Mouse (Mus musculus) midbrain, embryonic 11.5 days (tissue): ENCODE data around the gene Lemd1. TPM values are rescaled to one million over a fixed set of nuclear protein-coding genes. Genes with fewer than 3 reads are reported as not detected.

Source experiments
- ATAC-seq: fragments of 200-750 bp; cut with Nextera tagmentation; 2 replicates; pipeline ENCODE4 v1.8.0; 2017; ENCODE audit warnings: moderate TSS enrichment, moderate library complexity; ENCODE audit not compliant: low FRiP score
- DNase-seq: peaks from one replicate; pipeline ENCODE4 v3.0.0; 2015; ENCODE audit warnings: low spot score; ENCODE audit errors: missing footprints
- H3K27ac ChIP-seq: fragments of 300-500 bp; sonication (generic); 2 replicates; pipeline ENCODE4 v1.5.1; 2014; ENCODE audit warnings: low read depth, low read length
- H3K27me3 ChIP-seq: fragments of 300-500 bp; sonication (generic); 2 replicates; pipeline ENCODE4 v1.6.1; 2014; ENCODE audit warnings: mild to moderate bottlenecking, low read length, moderate library complexity, mixed read lengths; ENCODE audit not compliant: control insufficient read depth, insufficient read depth
- H3K36me3 ChIP-seq: fragments of 300-500 bp; sonication (generic); 2 replicates; pipeline ENCODE4 v1.6.1; 2014; ENCODE audit warnings: mild to moderate bottlenecking, low read length, moderate library complexity, mixed read lengths; ENCODE audit not compliant: control insufficient read depth, insufficient read depth
- H3K4me1 ChIP-seq: fragments of 300-500 bp; sonication (generic); 2 replicates; pipeline ENCODE4 v1.6.1; 2014; ENCODE audit warnings: low read length; ENCODE audit not compliant: control insufficient read depth, insufficient read depth
- H3K4me2 ChIP-seq: fragments of 300-500 bp; sonication (generic); 2 replicates; pipeline ENCODE4 v1.6.1; 2014; ENCODE audit warnings: mild to moderate bottlenecking, moderate library complexity
- H3K4me3 ChIP-seq: fragments of 300-500 bp; sonication (generic); 2 replicates; pipeline ENCODE4 v1.5.1; 2014; ENCODE audit warnings: low read depth, low read length
- H3K9ac ChIP-seq: fragments of 300-500 bp; sonication (generic); 2 replicates; pipeline ENCODE4 v1.6.1; 2014; ENCODE audit warnings: low read length
- H3K9me3 ChIP-seq: fragments of 300-500 bp; sonication (generic); 2 replicates; pipeline ENCODE4 v1.6.1; 2016; ENCODE audit warnings: low read length; ENCODE audit not compliant: control insufficient read depth
- WGBS: fragments of 180-500 bp; shearing (Covaris S2); extraction: QIAGEN DNeasy Blood & Tissue Kit; methylation state at CpG from one replicate; pipeline ENCODE4 v1.1.7; 2014; 5-methylcytosine and 5-hydroxymethylcytosine counted together
- polyA plus RNA-seq: library from polyadenylated mRNA; unstranded; fragments of >200 nt; fragmentation: Nextera tagmentation; extraction: Ambion mirVana; gene quantifications from 2 replicates; pipeline ENCODE4 v1.2.1, GENCODE M21; 2014

Lemd1 gene
- polyA plus RNA-seq, 1 experiment from 2014 or later: 12.9 TPM

DNA sequence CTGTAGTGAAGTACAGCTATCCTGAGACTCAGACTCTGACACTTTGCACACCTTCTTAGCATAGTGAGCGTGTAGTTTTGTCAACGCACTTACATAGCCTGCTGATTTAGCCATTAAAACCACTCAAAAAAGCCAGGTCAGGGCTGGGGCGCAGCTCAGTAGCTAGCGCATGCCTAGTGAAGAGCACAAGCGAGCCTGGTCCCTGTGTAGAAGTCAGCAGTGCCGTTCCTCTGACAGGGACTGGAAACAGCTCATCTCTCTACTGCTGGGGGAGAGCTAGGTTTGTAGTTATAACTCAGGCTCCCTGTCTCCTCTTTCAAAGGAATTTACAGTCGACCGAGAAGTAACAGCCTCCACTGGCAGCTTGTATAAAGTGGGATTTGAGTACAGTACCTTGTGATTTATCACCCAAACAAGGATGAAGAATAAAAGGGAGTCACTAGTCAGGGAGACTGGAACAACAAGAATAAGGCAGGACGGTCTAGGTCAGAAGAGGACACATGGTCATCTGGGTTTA, 43.6 kb downstream of the Lemd1 start:
- Histone ChIP-seq H3K4me3 (no peak overlapping the region), H3K9ac (no peak overlapping the region), H3K4me2 (no peak overlapping the region), H3K36me3 (no peaks in the 10 kb centered on the region), H3K4me1 (peaks cover 2% of the 10 kb centered on the region; the same call in 1 of the 2 replicates), H3K9me3 (no peaks in the 10 kb centered on the region), H3K27ac (no peak overlapping the region), H3K27me3 (no peaks in the 10 kb centered on the region; the same call in 1 of the 2 replicates)
- 77% methylated on average over 9 of the region's 9 CpGs for WGBS
- ATAC-seq (no peak), DNase-seq (no peak)

DNA sequence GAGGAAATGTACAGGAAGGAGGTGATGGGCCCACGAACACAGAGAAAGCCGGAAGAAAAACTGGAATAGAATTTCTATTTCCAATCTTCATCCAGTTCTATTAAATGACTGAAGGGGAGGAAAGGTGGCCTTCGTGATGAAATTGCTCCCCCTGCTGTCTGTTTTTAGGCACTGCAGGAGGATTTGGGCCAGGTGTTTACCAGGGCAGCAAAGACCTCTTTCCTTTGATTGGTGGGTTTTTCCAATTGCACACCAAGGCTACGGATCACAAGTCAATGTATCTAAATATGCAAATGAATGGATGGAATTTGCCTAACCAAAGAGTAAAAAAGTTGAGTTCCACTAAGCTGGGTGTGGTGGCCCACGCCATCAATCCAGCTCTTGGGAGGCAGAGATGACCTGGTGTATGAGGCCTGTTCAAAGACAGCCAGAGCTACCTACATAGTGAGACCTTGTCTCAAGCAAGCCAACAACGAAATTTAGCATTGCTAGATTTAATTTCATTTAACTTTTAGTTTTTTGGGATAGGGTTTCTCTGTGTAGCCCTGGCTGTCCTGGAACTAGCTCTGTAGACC, 46.4 kb downstream of the Lemd1 start:
- DNase-seq (peak; percentile 97), ATAC-seq (0 out of 2 replicates have a peak, but pooled peaks have one; percentile 38)
- H3K4me3 ChIP-seq: no peak overlapping the region
- H3K4me2 ChIP-seq: no peak overlapping the region
- no peaks in the 10 kb centered on the region for H3K27me3 ChIP-seq
- H3K9ac ChIP-seq: no peak overlapping the region
- H3K9me3 ChIP-seq: no peaks in the 10 kb centered on the region
- no peaks in the 10 kb centered on the region for H3K4me1 ChIP-seq
- 26% methylated on average over 6 of the region's 6 CpGs for WGBS
- H3K27ac ChIP-seq: no peak overlapping the region
- H3K36me3 ChIP-seq: no peaks in the 10 kb centered on the region

DNA sequence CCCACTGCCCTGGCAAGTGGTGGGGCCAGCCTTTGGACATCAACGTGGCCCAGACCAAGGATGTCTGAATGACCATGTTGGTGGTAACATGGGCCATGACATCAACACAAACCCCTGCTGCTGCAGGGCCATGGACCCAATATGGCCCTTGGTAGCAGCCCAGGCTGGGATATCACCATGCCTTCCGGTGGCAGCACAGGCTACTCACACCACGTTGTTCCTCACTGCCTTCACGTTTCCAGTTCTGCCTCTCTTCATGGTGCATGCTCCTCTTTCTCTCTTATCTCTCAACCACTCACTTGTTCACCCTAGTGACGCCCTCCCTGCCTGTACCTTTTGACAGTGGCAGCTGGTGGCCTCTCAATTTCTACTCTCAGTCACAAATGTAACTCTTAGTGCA, 53.8 kb downstream of the Lemd1 start:
- no peaks in the 10 kb centered on the region for H3K9me3 ChIP-seq
- no peaks in the 10 kb centered on the region for H3K27me3 ChIP-seq
- H3K4me1 ChIP-seq: no peaks in the 10 kb centered on the region
- H3K36me3 ChIP-seq: no peaks in the 10 kb centered on the region
- H3K9ac ChIP-seq: no peak overlapping the region
- no peak overlapping the region for H3K4me3 ChIP-seq
- no peak overlapping the region for H3K27ac ChIP-seq
- DNase-seq (no peak), ATAC-seq (no peak)
- H3K4me2 ChIP-seq: no peak overlapping the region
- 88% methylated on average over 5 of the region's 5 CpGs for WGBS

DNA sequence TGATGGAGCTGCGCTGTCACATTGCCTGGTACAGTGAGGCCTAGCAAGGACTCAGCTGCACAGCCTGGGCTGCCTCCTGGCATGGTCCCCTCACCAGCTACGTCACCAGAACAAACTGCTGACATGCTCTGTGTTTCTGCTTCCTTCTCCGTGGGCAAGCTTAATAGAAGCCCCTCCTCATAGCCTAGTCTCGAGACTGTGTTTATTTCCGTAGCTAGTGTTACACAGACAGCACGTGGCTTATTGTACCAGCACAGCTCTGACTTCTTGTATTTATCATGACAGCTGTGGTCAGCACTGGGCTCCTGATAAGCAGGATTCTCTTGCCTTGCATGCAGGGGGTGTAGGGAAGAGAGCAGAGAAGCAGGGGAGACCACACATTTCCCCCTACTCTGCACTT, 54.9 kb downstream of the Lemd1 start:
- Histone ChIP-seq H3K4me1 (no peaks in the 10 kb centered on the region), H3K27ac (no peak overlapping the region), H3K27me3 (no peaks in the 10 kb centered on the region), H3K9ac (no peak overlapping the region), H3K4me2 (no peak overlapping the region), H3K9me3 (no peaks in the 10 kb centered on the region), H3K4me3 (no peak overlapping the region), H3K36me3 (no peaks in the 10 kb centered on the region)
- no peak for DNase-seq
- ATAC-seq: no peak
- 82% methylated on average over 6 of the region's 6 CpGs for WGBS

DNA sequence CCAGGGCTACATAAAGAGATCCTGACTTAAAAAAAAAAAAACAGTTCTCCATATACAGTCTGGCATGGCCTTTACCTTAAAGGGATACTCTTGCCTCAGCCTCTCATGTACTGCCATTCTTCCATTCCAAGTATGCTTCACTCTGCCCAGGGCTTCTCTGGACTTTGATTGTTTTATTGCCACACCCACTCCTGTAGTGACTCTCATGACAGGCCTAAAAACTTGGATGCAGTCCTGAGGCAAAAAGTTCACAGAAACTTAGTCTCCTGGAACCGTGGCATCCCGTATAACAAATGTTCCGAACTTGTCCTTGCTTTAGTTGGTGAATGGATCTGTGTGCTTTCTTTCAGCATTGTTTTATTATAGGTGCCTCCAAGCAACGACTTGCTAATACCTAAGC, 55.4 kb downstream of the Lemd1 start:
- H3K36me3 ChIP-seq: no peaks in the 10 kb centered on the region
- DNase-seq (no peak), ATAC-seq (no peak)
- H3K27ac ChIP-seq: no peak overlapping the region
- no peaks in the 10 kb centered on the region for H3K9me3 ChIP-seq
- no peak overlapping the region for H3K4me2 ChIP-seq
- H3K4me1 ChIP-seq: no peaks in the 10 kb centered on the region
- no peaks in the 10 kb centered on the region for H3K27me3 ChIP-seq
- WGBS: 91% methylated on average over 4 of the region's 4 CpGs
- no peak overlapping the region for H3K4me3 ChIP-seq
- H3K9ac ChIP-seq: no peak overlapping the region

DNA sequence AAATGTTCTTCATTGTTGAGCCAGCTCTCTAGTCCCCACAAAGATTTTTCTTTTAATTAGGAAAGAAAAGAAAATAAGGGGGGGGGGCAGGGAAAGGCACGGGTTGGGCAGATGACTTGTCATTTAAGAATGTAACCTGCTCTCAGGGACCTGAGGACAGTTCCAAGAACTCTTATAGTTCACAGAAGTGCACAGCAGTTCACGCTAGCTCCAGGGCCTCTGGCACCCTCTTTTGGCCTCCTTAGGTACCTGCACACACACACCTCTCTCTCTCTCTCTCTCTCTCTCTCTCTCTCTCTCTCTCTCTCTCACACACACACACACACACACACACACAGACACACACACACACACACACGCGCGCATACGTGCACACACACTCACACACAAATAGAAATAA, 63.2 kb downstream of the Lemd1 start:
- 85% methylated on average over 6 of the region's 6 CpGs for WGBS
- Histone ChIP-seq H3K27ac (no peak overlapping the region), H3K9ac (no peak overlapping the region), H3K27me3 (no peaks in the 10 kb centered on the region), H3K9me3 (no peaks in the 10 kb centered on the region), H3K4me1 (no peaks in the 10 kb centered on the region), H3K4me3 (no peak overlapping the region), H3K36me3 (no peaks in the 10 kb centered on the region), H3K4me2 (no peak overlapping the region)
- DNase-seq (no peak), ATAC-seq (no peak)

DNA sequence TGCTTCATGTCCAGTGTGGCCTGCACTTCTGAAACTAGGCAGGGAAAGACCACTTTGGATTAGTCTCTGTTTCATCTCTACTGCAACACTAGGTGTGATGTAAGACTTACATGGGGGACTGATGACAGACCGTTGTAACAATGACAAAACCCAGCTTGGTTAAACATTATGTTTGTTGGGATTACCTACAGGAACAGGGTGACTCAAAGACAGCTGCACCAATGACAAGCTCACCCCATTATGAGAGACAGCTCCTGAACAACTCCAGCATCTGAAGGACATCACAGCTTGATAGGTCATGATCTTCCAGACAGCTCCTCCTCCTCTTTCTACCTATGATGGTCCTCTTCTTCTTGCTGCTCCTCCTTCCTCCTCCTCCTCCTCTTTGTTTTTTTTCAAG, 69.1 kb downstream of the Lemd1 start:
- Histone ChIP-seq H3K4me2 (no peak overlapping the region), H3K36me3 (no peaks in the 10 kb centered on the region), H3K9ac (no peak overlapping the region), H3K9me3 (no peaks in the 10 kb centered on the region), H3K27me3 (no peaks in the 10 kb centered on the region), H3K4me3 (no peak overlapping the region), H3K27ac (no peak overlapping the region), H3K4me1 (peaks cover 4% of the 10 kb centered on the region; the same call in 1 of the 2 replicates)
- ATAC-seq (no peak), DNase-seq (no peak)
- 84% methylated on average over 1 of the region's 1 CpGs for WGBS

DNA sequence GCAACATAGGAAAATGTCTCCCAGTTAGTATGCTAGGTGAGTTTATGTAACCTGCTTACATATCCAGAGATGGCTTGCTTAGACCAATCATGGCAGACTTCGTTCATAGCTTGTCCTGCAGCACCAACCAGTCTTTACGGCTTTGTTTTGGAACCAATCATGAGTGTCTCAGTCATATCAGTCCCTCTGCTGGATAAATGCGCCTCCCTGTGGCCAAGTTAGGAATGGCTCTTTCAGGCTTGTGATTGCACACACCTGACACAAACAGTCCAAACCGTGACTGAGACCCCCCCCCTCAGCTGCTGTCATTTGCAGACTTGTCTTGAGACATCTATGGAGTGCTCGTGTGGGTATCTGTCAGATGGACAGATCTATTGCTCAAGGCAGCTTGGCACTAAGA, 69.8 kb downstream of the Lemd1 start:
- ATAC-seq (no peak), DNase-seq (no peak)
- Histone ChIP-seq H3K4me3 (no peak overlapping the region), H3K9me3 (no peaks in the 10 kb centered on the region), H3K36me3 (no peaks in the 10 kb centered on the region), H3K9ac (no peak overlapping the region), H3K27me3 (no peaks in the 10 kb centered on the region), H3K4me2 (no peak overlapping the region), H3K4me1 (peaks cover 4% of the 10 kb centered on the region; the same call in 1 of the 2 replicates), H3K27ac (no peak overlapping the region)
- 69% methylated on average over 5 of the region's 5 CpGs for WGBS

DNA sequence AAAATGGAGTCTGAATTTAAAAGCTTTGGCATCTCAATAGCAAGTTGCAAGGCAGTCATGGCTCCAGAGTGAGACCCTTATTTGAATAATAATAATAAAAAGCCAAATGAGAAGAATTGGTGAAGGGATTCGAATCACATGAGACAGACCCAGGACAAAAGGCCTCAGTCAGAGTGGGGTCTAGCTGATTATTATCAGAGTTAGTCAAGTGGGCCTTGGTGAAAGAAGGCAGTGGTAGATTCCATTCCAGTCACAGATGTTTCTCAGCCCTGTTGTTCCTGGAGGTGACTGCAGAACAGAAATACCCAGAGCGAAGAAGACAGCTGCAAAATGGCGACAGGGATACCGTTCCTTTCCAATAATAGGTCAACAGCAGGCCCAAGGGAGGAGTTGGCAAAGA, 72.4 kb downstream of the Lemd1 start:
- DNase-seq: no peak
- ATAC-seq: no peak
- H3K4me3 ChIP-seq: no peak overlapping the region
- H3K4me1 ChIP-seq: peaks cover 4% of the 10 kb centered on the region; the same call in 1 of the 2 replicates
- H3K9ac ChIP-seq: no peak overlapping the region
- H3K9me3 ChIP-seq: no peaks in the 10 kb centered on the region
- H3K27me3 ChIP-seq: no peaks in the 10 kb centered on the region
- WGBS: 78% methylated on average over 4 of the region's 4 CpGs
- no peak overlapping the region for H3K4me2 ChIP-seq
- H3K27ac ChIP-seq: no peak overlapping the region
- no peaks in the 10 kb centered on the region for H3K36me3 ChIP-seq
